Mouse (Mus musculus) heart, embryonic 10.5 days (tissue): ENCODE results near the gene Nupl2. TPM values are rescaled to one million over a fixed set of nuclear protein-coding genes. Genes with fewer than 3 reads are reported as not detected.

Experiments used
- DNase-seq: peaks from one replicate; pipeline ENCODE4 v3.0.0-alpha.2; 2017; ENCODE audit warnings: low spot score
- H3K27ac ChIP-seq: fragments of 300-500 bp; sonication (generic); 2 replicates; pipeline ENCODE4 v1.5.1; 2016; ENCODE audit warnings: mild to moderate bottlenecking
- H3K27me3 ChIP-seq: fragments of 300-500 bp; sonication (generic); 2 replicates; pipeline ENCODE4 v1.6.1; 2016; ENCODE audit warnings: mild to moderate bottlenecking; ENCODE audit not compliant: poor library complexity, insufficient read depth, severe bottlenecking
- H3K36me3 ChIP-seq: fragments of 300-500 bp; sonication (generic); 2 replicates; pipeline ENCODE4 v1.6.1; 2016; ENCODE audit warnings: mild to moderate bottlenecking, moderate library complexity
- H3K4me1 ChIP-seq: fragments of 300-500 bp; sonication (generic); 2 replicates; pipeline ENCODE4 v1.6.1; 2016; ENCODE audit warnings: mild to moderate bottlenecking
- H3K4me3 ChIP-seq: fragments of 300-500 bp; sonication (generic); 2 replicates; pipeline ENCODE4 v1.5.1; 2016; ENCODE audit warnings: mild to moderate bottlenecking, moderate library complexity
- H3K9me3 ChIP-seq: fragments of 300-500 bp; sonication (generic); 2 replicates; pipeline ENCODE4 v1.6.1; 2016; ENCODE audit warnings: mild to moderate bottlenecking, moderate library complexity
- WGBS: fragments of 180-500 bp; shearing (Covaris S2); methylation state at CpG from one replicate; pipeline ENCODE4 v1.1.7; 2016; 5-methylcytosine and 5-hydroxymethylcytosine counted together
- polyA plus RNA-seq: library from polyadenylated mRNA; unstranded; fragments of >200 nt; fragmentation: Nextera tagmentation; extraction: Ambion mirVana; gene quantifications from 2 replicates; pipeline ENCODE4 v1.2.1, GENCODE M21; 2016

Gene Nupl2
- 15.5 and 18.3 TPM in 2 replicates for polyA plus RNA-seq

DNA sequence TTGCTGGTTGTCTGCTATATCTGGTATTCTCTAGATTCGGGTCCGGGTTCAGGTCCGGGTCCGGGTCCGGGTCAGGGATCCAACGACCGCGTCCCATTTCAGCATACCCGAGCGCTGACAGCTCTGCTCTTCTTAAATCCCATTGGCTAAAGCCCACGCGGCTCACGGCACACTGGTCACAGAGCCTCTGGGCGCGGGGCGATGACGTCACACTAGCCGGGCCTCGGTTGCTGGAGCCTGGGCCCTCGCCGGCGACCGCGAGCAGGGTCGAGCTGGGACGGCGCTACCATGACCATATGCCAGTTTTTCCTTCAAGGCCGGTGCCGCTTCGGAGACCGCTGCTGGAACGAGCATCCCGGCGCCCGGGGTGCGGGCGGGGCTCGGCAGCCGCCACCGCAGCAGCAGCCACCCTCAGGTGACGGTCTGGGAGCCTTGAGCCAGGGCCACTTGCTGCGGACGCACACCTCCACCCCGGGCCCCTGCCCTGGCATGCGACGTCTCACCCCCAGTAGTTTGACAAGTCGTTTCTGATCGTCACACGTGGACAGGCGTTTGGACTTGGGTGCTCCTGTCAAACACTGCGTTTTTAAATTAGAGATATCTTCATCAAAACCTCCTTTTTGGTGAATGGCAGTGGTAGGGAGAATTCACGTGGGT is at the start of gene Nupl2:
TSS of gene Nupl2 (plus strand) at position 175 of the 657 bp plus-strand sequence.
- Histone ChIP-seq H3K27ac (peak within 1 kb of the TSS; percentile 98), H3K9me3 (no peaks in the 10 kb centered on the region), H3K27me3 (no peaks in the 10 kb centered on the region), H3K4me1 (peaks cover 7% of the 10 kb centered on the region; the same call in 1 of the 2 replicates), H3K4me3 (peak within 1 kb of the TSS; percentile 99), H3K36me3 (peaks cover 16% of the 10 kb centered on the region)
- peak; percentile 97 for DNase-seq
- WGBS, result under 1% methylated on average over 52 of the region's 52 CpGs

DNA sequence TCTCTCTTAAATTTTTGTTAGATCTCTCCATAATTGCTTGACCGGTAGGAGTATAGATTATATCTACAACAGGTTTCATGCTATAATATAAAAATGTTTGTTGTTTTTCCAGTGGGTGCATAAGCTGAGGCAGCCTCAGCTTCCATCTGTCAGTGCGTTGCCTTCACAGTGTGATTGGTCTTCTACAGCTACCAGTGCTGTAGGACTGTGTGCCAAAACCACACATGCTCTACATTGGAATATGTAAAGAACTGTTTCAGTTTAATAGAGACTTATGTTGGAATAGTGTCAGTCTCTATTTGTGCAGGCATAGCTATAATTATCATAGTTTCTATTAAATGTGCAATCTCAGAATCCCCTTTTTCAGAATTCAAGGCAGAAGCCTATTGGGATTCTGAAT is 42.5 kb upstream of the Nupl2 start:
- peaks cover 7% of the 10 kb centered on the region; the same call in 1 of the 2 replicates for H3K36me3 ChIP-seq
- no peaks in the 10 kb centered on the region for H3K27me3 ChIP-seq
- no peak for DNase-seq
- no peaks in the 10 kb centered on the region for H3K9me3 ChIP-seq
- H3K4me1 ChIP-seq, result peaks cover 16% of the 10 kb centered on the region
- 90% methylated on average over 2 of the region's 2 CpGs for WGBS
- no peak overlapping the region for H3K27ac ChIP-seq
- no peak overlapping the region for H3K4me3 ChIP-seq

DNA sequence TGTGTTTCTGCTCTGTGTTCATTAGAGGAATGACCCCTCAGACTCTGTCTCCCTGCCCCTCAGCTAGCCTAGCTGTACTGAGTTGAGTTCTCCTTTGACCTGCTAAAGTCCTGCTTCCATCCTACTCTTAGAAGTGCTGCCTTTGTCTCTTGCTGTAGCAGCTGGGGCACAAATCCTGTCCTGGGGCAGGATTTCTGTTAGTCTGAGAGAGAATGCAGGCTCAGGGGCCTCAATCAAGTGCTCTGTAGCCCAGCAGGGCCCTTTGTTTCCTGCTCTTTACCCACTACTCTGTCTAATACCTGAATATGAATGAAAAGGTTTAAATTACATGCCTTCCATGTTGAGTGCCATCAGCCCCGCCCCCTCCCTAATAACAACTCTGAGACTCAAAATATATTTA is 40.6 kb upstream of the Nupl2 start:
- Histone ChIP-seq H3K27me3 (no peaks in the 10 kb centered on the region), H3K27ac (peak overlapping the region; percentile 18; the same call in 1 of the 2 replicates), H3K4me1 (peaks cover 16% of the 10 kb centered on the region), H3K36me3 (0 out of 2 replicates have a peak, but pooled peaks cover 7% of the 10 kb centered on the region), H3K4me3 (no peak overlapping the region), H3K9me3 (no peaks in the 10 kb centered on the region)
- WGBS, result 87% methylated on average over 1 of the region's 1 CpGs
- no peak for DNase-seq

DNA sequence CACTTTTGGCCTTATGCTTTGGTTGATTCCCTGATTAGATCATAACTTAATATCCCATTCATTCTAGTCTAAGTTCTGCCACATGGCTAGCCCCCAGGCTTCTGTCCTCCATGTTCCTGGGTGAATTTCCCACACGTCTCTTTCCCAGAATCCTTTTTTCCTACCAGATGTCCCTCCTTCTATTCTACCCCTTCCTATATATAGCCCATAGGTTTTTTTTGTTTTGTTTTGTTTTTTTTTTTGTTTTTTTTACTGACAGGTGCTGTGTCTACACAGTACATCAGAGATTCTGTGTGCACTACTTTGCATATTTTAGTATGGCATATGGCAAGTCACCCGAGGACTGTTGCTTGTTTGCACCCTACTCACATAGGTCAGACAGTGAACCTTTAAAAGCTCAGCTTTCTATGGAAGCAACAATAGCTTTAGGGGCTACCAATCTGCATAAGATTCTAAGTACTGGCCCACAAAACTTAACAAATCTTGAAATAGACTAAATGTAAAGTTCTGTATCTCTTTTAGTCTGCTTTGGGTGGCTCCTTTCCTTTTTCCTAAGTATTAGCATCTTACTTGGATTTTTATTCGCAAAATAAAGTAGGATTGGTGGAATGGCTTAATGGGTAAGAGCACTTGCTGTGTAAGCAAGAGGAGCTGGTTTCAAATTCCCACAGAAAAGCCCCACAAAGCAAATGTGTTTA is 40.0 kb upstream of the Nupl2 start:
- Histone ChIP-seq H3K27ac (no peak overlapping the region), H3K4me3 (no peak overlapping the region), H3K36me3 (0 out of 2 replicates have a peak, but pooled peaks cover 4% of the 10 kb centered on the region), H3K4me1 (peaks cover 16% of the 10 kb centered on the region), H3K9me3 (no peaks in the 10 kb centered on the region), H3K27me3 (no peaks in the 10 kb centered on the region)
- 84% methylated on average over 3 of the region's 3 CpGs for WGBS
- no peak for DNase-seq

DNA sequence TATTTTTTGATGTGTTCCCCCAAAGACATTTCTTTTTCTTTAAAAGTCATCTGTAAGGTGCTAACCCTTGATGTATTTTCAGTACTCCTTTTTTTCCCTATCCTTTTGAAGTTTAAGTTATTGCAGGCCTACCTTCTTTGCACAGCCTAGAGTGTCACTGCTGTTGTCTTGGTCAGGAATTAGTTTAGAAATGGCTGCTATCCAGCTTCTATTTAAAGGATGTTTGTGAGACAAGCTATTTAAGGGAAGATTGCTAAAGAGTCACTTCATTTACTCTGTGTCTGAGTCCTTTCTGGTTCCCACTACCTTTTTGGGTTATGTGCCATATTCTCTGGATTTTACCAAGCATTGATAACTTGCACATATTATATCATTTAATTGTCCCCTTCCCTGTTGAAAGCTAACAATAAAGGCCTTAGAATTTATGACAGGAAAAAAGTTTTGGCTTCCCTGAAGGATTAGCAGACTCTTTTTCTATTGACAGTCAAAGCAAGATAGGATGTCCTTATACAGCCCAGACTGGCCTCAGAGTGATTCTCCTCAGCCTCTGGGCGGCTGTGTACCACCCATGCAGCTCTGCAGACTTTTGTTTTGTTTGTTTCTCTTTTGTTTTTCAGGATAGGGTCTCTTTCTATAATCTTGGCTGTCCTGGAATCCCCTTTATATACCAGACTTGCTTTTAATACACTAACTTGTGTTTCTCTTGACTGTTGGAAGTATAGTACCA is 38.7 kb upstream of the Nupl2 start:
- Histone ChIP-seq H3K27ac (peak overlapping the region; percentile 84), H3K27me3 (no peaks in the 10 kb centered on the region), H3K36me3 (peaks cover 6% of the 10 kb centered on the region; the same call in 1 of the 2 replicates), H3K4me3 (no peak overlapping the region), H3K4me1 (peaks cover 19% of the 10 kb centered on the region), H3K9me3 (no peaks in the 10 kb centered on the region)
- no peak for DNase-seq
- 75% methylated on average over 1 of the region's 1 CpGs for WGBS

DNA sequence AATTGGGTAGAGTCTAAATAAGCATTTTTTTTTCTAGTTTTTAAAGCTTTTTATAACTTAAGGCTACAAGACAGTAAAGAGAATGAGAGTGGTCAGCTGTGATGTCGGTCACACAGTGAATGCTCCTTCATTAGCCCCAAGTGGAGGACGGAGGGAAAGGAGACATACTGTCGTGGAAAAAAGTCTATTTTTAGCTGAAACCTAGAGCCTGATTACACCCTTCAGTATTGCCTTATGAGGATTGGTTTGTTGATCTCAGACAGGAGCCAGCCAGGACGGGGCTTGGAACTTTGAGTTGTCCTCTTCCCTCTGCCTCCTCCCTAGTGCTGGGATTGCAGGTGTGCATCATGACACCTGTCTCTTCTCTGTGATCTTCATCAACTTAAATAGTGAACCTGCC is 37.8 kb upstream of the Nupl2 start:
- no peaks in the 10 kb centered on the region for H3K27me3 ChIP-seq
- no peak overlapping the region for H3K4me3 ChIP-seq
- DNase-seq, result no peak
- H3K4me1 ChIP-seq, result peaks cover 19% of the 10 kb centered on the region
- no peaks in the 10 kb centered on the region for H3K9me3 ChIP-seq
- peak overlapping the region; percentile 84 for H3K27ac ChIP-seq
- WGBS, result 31% methylated on average over 4 of the region's 4 CpGs
- H3K36me3 ChIP-seq, result peaks cover 6% of the 10 kb centered on the region; the same call in 1 of the 2 replicates

DNA sequence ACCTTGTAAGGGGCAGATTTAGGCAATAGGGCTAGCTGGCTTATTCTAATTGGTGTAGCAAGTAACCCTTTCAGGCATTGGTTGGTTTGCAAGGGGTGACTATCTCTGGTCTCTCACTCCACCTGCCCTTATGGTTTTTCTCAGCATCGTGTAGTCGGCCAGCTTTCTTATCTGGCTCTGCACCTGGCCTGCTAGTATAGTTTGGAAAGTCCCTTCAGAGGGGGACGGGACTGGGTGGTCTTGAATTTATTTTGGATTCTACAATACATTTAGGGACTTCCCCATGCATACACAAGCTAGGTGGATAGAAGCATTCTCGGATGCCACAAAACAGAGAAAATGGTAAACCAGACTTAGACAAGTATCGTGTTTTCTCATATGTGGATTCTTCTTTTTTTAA is 17.8 kb upstream of the Nupl2 start:
- Histone ChIP-seq H3K27me3 (no peaks in the 10 kb centered on the region), H3K4me3 (no peak overlapping the region), H3K27ac (no peak overlapping the region), H3K36me3 (peaks cover 72% of the 10 kb centered on the region), H3K9me3 (no peaks in the 10 kb centered on the region), H3K4me1 (peaks cover 6% of the 10 kb centered on the region; the same call in 1 of the 2 replicates)
- 78% methylated on average over 5 of the region's 5 CpGs for WGBS
- DNase-seq, result no peak

DNA sequence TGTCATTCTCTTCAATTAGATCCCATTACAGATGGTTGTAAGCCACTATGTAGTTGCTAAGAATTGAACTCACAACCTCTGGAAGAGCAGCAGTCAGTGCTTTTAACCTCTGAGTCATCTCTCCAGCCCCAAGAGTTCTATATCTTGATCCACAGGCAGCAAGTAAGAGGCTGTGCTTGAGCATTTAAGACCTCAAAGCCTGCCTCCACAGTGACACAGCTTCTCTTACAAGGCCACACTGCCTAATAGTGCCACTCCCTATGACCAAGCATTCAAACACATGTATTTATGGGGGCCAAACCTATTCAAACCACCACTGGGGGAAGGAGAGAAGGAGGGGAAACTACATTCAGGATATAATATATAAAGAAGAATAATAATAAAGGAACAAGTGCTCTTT is 12.6 kb upstream of the Nupl2 start:
- no peak overlapping the region for H3K4me3 ChIP-seq
- H3K4me1 ChIP-seq, result no peaks in the 10 kb centered on the region
- no peaks in the 10 kb centered on the region for H3K27me3 ChIP-seq
- no peak for DNase-seq
- peaks cover 56% of the 10 kb centered on the region for H3K36me3 ChIP-seq
- H3K9me3 ChIP-seq, result no peaks in the 10 kb centered on the region
- H3K27ac ChIP-seq, result no peak overlapping the region

DNA sequence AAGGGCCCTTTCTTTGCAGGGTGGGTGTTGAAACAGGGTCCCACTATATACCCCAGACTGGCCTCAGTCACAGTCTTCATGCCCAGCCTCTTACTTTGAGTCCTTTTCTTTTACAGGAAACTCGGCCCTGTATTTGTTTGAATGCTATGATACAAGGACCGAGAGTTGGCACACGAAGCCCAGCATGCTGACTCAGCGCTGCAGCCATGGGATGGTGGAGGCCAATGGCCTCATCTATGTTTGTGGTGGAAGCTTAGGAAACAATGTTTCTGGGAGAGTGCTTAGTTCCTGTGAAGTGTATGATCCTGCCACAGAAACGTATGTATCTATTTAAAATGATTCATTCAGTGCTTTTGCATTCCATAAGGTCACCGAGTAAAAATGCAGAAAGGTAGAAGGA is 8.0 kb upstream of the Nupl2 start:
- peaks cover 50% of the 10 kb centered on the region for H3K36me3 ChIP-seq
- no peak overlapping the region for H3K27ac ChIP-seq
- H3K27me3 ChIP-seq, result no peaks in the 10 kb centered on the region
- no peaks in the 10 kb centered on the region for H3K9me3 ChIP-seq
- H3K4me3 ChIP-seq, result no peak overlapping the region
- no peak for DNase-seq
- WGBS, result 86% methylated on average over 6 of the region's 6 CpGs
- no peaks in the 10 kb centered on the region for H3K4me1 ChIP-seq

DNA sequence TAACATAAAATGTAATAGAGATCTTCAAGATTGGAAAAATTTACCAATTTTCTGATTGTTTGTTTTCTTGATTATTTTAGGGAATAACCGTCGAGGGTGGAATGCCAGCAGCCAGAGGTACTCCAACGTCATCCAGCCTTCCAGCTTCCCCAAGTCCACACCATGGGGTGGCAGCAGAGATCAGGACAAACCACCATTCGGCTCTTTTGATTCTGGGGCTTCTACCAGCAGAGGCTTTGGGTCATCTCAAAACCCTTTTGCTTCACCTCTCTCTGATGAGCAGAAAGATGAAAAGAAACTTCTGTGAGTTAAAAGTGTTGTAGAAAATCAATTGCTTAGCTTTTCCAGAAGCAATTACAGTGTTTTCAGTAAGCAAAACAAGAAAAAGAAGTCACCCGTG is 2.5 kb downstream of the Nupl2 start:
- Histone ChIP-seq H3K9me3 (no peaks in the 10 kb centered on the region), H3K36me3 (peaks cover 25% of the 10 kb centered on the region), H3K4me1 (peaks cover 7% of the 10 kb centered on the region; the same call in 1 of the 2 replicates), H3K4me3 (no peak overlapping the region), H3K27me3 (no peaks in the 10 kb centered on the region), H3K27ac (no peak overlapping the region)
- WGBS, result 50% methylated on average over 5 of the region's 5 CpGs
- DNase-seq, result no peak

DNA sequence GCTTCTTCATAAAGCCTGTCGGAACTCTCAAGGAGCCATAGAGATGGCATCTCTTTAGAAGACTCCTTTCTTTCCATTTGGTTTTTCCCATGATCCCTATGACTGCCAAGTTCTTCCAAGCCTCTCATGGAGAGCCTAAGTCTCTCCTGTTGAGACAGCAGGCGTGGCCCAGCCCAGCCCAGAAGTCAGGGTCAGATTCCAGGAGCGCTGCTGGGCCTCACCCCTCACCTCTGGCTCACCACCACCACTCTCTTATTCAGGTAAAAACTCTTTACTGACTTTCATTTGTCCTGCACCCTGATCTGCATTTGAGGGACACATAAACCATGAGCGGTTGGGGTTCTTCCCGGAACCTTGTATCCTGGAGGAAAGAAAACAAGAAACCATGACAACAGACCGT is 5.1 kb downstream of the Nupl2 start:
- no peak overlapping the region for H3K27ac ChIP-seq
- WGBS, result 92% methylated on average over 6 of the region's 6 CpGs
- no peak overlapping the region for H3K4me3 ChIP-seq
- peaks cover 7% of the 10 kb centered on the region; the same call in 1 of the 2 replicates for H3K4me1 ChIP-seq
- DNase-seq, result no peak
- H3K9me3 ChIP-seq, result no peaks in the 10 kb centered on the region
- peaks cover 37% of the 10 kb centered on the region for H3K36me3 ChIP-seq
- no peaks in the 10 kb centered on the region for H3K27me3 ChIP-seq

DNA sequence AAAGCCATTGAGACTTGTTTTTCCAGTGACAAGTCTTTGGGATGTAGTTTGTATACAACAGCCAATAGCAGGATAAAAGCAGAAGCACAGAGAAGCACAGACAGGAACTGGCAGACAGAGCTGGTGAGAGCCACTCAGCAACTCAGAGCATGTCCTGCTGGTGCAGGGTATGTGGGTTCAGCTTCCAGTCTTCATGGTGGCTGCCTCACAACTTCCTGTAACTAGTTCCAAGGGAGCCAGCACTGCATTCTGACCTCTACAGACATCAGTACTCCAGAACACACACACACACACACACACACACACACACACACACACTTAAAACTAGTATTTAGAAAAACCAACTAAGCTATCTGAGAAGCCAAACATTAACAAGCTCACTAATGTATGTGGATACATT is 7.3 kb downstream of the Nupl2 start:
- H3K27me3 ChIP-seq, result no peaks in the 10 kb centered on the region
- H3K9me3 ChIP-seq, result no peaks in the 10 kb centered on the region
- H3K27ac ChIP-seq, result no peak overlapping the region
- peaks cover 41% of the 10 kb centered on the region for H3K36me3 ChIP-seq
- no peak overlapping the region for H3K4me3 ChIP-seq
- H3K4me1 ChIP-seq, result no peaks in the 10 kb centered on the region
- no peak for DNase-seq
